Mouse (Mus musculus) gastrocnemius, postnatal 14 days (tissue): ENCODE measurements around the gene Vpreb1. TPM values are rescaled to one million over a fixed set of nuclear protein-coding genes. Genes with fewer than 3 reads are reported as not detected.
"Not testable (repeated sequence)": the region's sequence is repeated elsewhere in the genome, so short reads cannot be mapped to it uniquely, and the experiment has no call there.

Experiments used
- DNase-seq: peaks from one replicate; pipeline ENCODE4 v3.0.0; 2021; ENCODE audit warnings: mixed read lengths
- intact Hi-C: fragments of 180-260 bp; cut with DNase I; formaldehyde crosslinking; loops from one replicate; pipeline ENCODE4 v1.15.1; 2025; ENCODE audit warnings: low total_unique reads
- total RNA-seq, 2 experiments: library from RNA; stranded (reverse); gene quantifications; 2 replicates each; pipeline ENCODE4 v1.2.3; 2021

The Vpreb1 gene
- total RNA-seq, 2 experiments from 2014 or later, result not detected

- DNase-seq, result no peak
- intact Hi-C loops, result loop anchor here (5.0 kb wide), 1 partner anchor 55 kb away; no protein-coding TSS in a partner anchor
These were observed 13.7 kb downstream of the Vpreb1 start for GRCm38 (mm10) chr16:16856731-16857476.

GRCm38 (mm10) chr16:16856054-16856453, 14.6 kb downstream of the Vpreb1 start:
- not testable (repeated sequence) for DNase-seq
- intact Hi-C loops, result loop anchor here (5.0 kb wide), 1 partner anchor 56 kb away; no protein-coding TSS in a partner anchor

GRCm38 (mm10) chr16:16855541-16855940, 15.1 kb downstream of the Vpreb1 start:
- intact Hi-C loops, result loop anchor here (5.0 kb wide), 1 partner anchor 57 kb away; no protein-coding TSS in a partner anchor
- DNase-seq, result no peak

GRCm38 (mm10) chr16:16854836-16855235, 15.8 kb downstream of the Vpreb1 start:
- intact Hi-C loops, result loop anchor here (5.0 kb wide), 1 partner anchor 57 kb away; no protein-coding TSS in a partner anchor

GRCm38 (mm10) chr16:16852411-16852810, 18.2 kb downstream of the Vpreb1 start:
- no peak for DNase-seq
- intact Hi-C loops, result no loop called here

More at GRCm38 (mm10) chr16:16854836-16855235, 15.8 kb downstream of the Vpreb1 start:
- DNase-seq, result peak; percentile 32

- intact Hi-C loops, result no loop called here
- no peak for DNase-seq
These were observed 21.4 kb downstream of the Vpreb1 start for GRCm38 (mm10) chr16:16849196-16849595.

GRCm38 (mm10) chr16:16829671-16830070, 41.0 kb downstream of the Vpreb1 start:
- intact Hi-C loops, result no loop called here
- DNase-seq, result no peak

GRCm38 (mm10) chr16:16828757-16829615, 41.7 kb downstream of the Vpreb1 start, which contains the start of gene Spag6l:
Gene Spag6l, minus strand, starts transcription at chr16:16829456.
- peak; percentile 17 for DNase-seq
- intact Hi-C loops, result no loop called here

GRCm38 (mm10) chr16:16826223-16826622, 44.4 kb downstream of the Vpreb1 start:
- intact Hi-C loops, result no loop called here
- no peak for DNase-seq

- no peak for DNase-seq
- intact Hi-C loops, result no loop called here
These were observed 45.2 kb downstream of the Vpreb1 start for GRCm38 (mm10) chr16:16825476-16825875.

Other genes with a start within 250 kb of the Vpreb1 start
- not detected for gene Olfr19, start 194.4 kb downstream of the Vpreb1 start, total RNA-seq
- gene Spag6l, start 41.4 kb downstream of the Vpreb1 start, total RNA-seq, result not detected
- not detected for gene Igll1, start 6.9 kb downstream of the Vpreb1 start, total RNA-seq
- 10 to 100 TPM; 20.8 to 22.6 TPM for gene Top3b, start 107 bp downstream of the Vpreb1 start, total RNA-seq
- gene Ppm1f, start 25.6 kb upstream of the Vpreb1 start, total RNA-seq, result 10 to 100 TPM; 14.4 to 14.8 TPM
- gene Mapk1, start 112.5 kb upstream of the Vpreb1 start, total RNA-seq, result 10 to 100 TPM; 88.8 to 94.5 TPM
- under 1 TPM; 0.88 to 0.89 TPM for gene Ypel1, start 198.9 kb upstream of the Vpreb1 start, total RNA-seq
- gene Ppil2, start 240.4 kb upstream of the Vpreb1 start, total RNA-seq, result 10 to 100 TPM; 27.7 to 29.2 TPM